Mouse (Mus musculus) E14TG2a.4 (cell line): ENCODE measurements around the gene Mrtfa.
A peak's percentile ranks its signal among the peaks of the same experiment; 100 is the strongest.

Experiments
- CTCF ChIP-seq: conservative IDR thresholded peaks from 2 replicates; pipeline ENCODE4 v1.5.1; 2014; ENCODE audit warnings: low read length
- POU5F1 ChIP-seq: IDR thresholded peaks from 2 replicates; pipeline ENCODE4 v1.6.1; 2014; ENCODE audit warnings: low read length, borderline replicate concordance

DNA sequence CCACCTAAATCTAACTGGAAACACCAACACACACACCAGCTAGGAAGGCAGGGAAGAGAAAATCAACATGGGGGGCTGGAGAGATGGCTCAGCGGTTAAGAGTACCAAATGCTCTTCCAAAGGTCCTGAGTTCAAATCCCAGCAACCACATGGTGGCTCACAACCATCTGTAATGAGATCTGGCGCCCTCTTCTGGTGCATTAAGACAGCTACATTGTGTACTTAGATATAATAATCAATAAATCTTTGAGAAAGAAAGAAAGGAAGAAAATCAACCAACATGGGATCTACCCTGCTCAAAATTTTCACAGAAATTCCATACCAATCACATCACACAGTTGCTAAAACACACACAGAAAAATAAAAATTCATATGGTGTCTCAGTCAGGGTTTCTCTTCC, 34.1 kb downstream of the Mrtfa start:
- TF ChIP-seq CTCF (peak; percentile 16; the same call in 1 of the 2 replicates), POU5F1 (no peak)
